Comparison of ENCODE assay signal across 12 mouse cellular contexts in the genomic region with DNA sequence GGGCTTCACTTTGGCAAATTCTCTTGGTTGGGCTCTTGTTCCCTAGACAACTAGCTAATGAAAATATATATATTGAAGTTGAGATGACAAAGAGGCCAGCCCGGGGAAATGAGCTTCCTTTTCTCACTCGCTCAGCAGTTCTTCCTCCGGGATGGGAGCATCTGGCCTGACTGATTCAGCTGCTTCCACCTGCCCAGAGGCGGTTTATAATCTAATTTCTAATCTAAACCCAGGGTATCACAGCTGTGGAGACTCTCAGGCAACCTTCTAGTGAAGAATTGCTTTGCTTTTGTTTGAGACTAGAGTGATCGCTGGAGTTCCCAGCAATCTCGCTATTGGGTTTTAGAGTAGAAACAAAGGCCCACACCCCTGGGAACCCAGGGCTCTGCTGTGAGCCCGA.
A peak's percentile ranks its signal among the peaks of the same experiment; 100 is the strongest.
DNase-seq lines count a peak whose midpoint lies in the region; ATAC-seq and TF ChIP-seq lines count a peak whose summit lies in the region.
"Had no signal": no experiment of that assay in that cellular context is flagged by ENCODE, and none has a peak within 500 bp of the region (broad histone marks: within the 10 kb centered on the region; RNA-seq: fewer than 3 reads in every experiment).

No protein-coding gene starts in this region.

- ATAC-seq in limb, embryonic 12.5 days (ENCODE audit: insufficient number of reproducible peaks, insufficient read depth, low FRiP score, low TSS enrichment, low read depth), result no peak
- no peak for ATAC-seq in hindbrain, postnatal 0 days
- ATAC-seq: CD4-positive, CD25-positive, alpha-beta regulatory T cell, adult 4 months; lung, postnatal 0 days had no signal

- H3K4me1 ChIP-seq in limb, embryonic 12.5 days (replicated peaks), result peaks cover 4% of the 10 kb centered on the region; the same call in 1 of the 2 replicates
- no peaks in the 10 kb centered on the region for H3K4me1 ChIP-seq in limb, embryonic 10.5 days
- peaks cover 4% of the 10 kb centered on the region; the same call in 1 of the 2 replicates for H3K4me1 ChIP-seq in embryonic facial prominence, embryonic 10.5 days
- no peaks in the 10 kb centered on the region for H3K4me1 ChIP-seq in hindbrain, postnatal 0 days (ENCODE audit: insufficient read depth, low read length)

- DNase-seq in limb, embryonic 10.5 days (ENCODE audit: low spot score), result no peak
- DNase-seq in embryonic facial prominence, embryonic 10.5 days (ENCODE audit: low spot score), result peak; percentile 49
- peak; percentile 33 for DNase-seq in hindbrain, postnatal 0 days (ENCODE audit: low spot score)
- DNase-seq in retina, postnatal 1 day, result peak; percentile 21
- DNase-seq in layer of hippocampus, adult 8-10 months (ENCODE audit: low spot score in 2 of 2), result no peak
- no peak for DNase-seq in lung, postnatal 36 days
- DNase-seq: heart, adult 11 months; kidney, adult 8-10 months had no signal

- H3K4me3 ChIP-seq in limb, embryonic 12.5 days (replicated peaks), result no peak overlapping the region
- no peak overlapping the region for H3K4me3 ChIP-seq in limb, embryonic 10.5 days
- no peak overlapping the region for H3K4me3 ChIP-seq in embryonic facial prominence, embryonic 10.5 days
- no peak overlapping the region for H3K4me3 ChIP-seq in hindbrain, postnatal 0 days (ENCODE audit: low read length)
- H3K4me3 ChIP-seq: limb, embryonic 13.5 days had no signal

- no peak for TF ChIP-seq CTCF in hindbrain, postnatal 0 days (IDR thresholded peaks at IDR 0.05; ENCODE audit: low read depth)

- H3K9ac ChIP-seq in limb, embryonic 12.5 days (replicated peaks), result no peak overlapping the region
- H3K9ac ChIP-seq in hindbrain, postnatal 0 days (replicated peaks; ENCODE audit: low read length), result no peak overlapping the region
- H3K9ac ChIP-seq: limb, embryonic 13.5 days had no signal

- no peak overlapping the region for H3K4me2 ChIP-seq in limb, embryonic 12.5 days
- H3K4me2 ChIP-seq in hindbrain, postnatal 0 days (ENCODE audit: low read depth, low read length), result no peak overlapping the region
- H3K4me2 ChIP-seq: limb, embryonic 13.5 days had no signal

- no peaks in the 10 kb centered on the region for H3K9me3 ChIP-seq in limb, embryonic 12.5 days
- H3K9me3 ChIP-seq in limb, embryonic 10.5 days (replicated peaks), result no peaks in the 10 kb centered on the region
- no peaks in the 10 kb centered on the region for H3K9me3 ChIP-seq in embryonic facial prominence, embryonic 10.5 days
- no peaks in the 10 kb centered on the region for H3K9me3 ChIP-seq in hindbrain, postnatal 0 days (ENCODE audit: low read length)
- H3K9me3 ChIP-seq: limb, embryonic 13.5 days had no signal

- H3K27ac ChIP-seq in limb, embryonic 12.5 days, result peak overlapping the region; percentile 56; the same call in 1 of the 2 replicates
- H3K27ac ChIP-seq in limb, embryonic 10.5 days, result no peak overlapping the region
- H3K27ac ChIP-seq in embryonic facial prominence, embryonic 10.5 days (replicated peaks), result no peak overlapping the region
- H3K27ac ChIP-seq in hindbrain, postnatal 0 days, result no peak overlapping the region
- H3K27ac ChIP-seq: limb, embryonic 13.5 days had no signal

- no peaks in the 10 kb centered on the region for H3K36me3 ChIP-seq in limb, embryonic 12.5 days
- H3K36me3 ChIP-seq in limb, embryonic 10.5 days, result no peaks in the 10 kb centered on the region
- no peaks in the 10 kb centered on the region for H3K36me3 ChIP-seq in embryonic facial prominence, embryonic 10.5 days (replicated peaks)
- no peaks in the 10 kb centered on the region for H3K36me3 ChIP-seq in hindbrain, postnatal 0 days (ENCODE audit: insufficient read depth, low read length)
- H3K36me3 ChIP-seq: limb, embryonic 13.5 days had no signal

- no peaks in the 10 kb centered on the region for H3K27me3 ChIP-seq in limb, embryonic 12.5 days
- H3K27me3 ChIP-seq in limb, embryonic 10.5 days (ENCODE audit: low read depth, poor library complexity, severe bottlenecking), result no peaks in the 10 kb centered on the region
- no peaks in the 10 kb centered on the region for H3K27me3 ChIP-seq in embryonic facial prominence, embryonic 10.5 days (replicated peaks; ENCODE audit: low read depth, poor library complexity, severe bottlenecking)
- no peaks in the 10 kb centered on the region for H3K27me3 ChIP-seq in hindbrain, postnatal 0 days (ENCODE audit: insufficient read depth, low read length)
- H3K27me3 ChIP-seq: limb, embryonic 13.5 days had no signal

- 64% methylated on average over 7 of the region's 7 CpGs for WGBS in limb, embryonic 12.5 days
- WGBS in limb, embryonic 10.5 days, result 76% methylated on average over 7 of the region's 7 CpGs
- WGBS in embryonic facial prominence, embryonic 10.5 days, result 43% methylated on average over 7 of the region's 7 CpGs
- WGBS in hindbrain, postnatal 0 days, result 14% methylated on average over 7 of the region's 7 CpGs

Comparison
In these comparisons a context has a peak if more than half of its experiments do, and no peak if none do; other contexts are left out.
1. DNase-seq: peak in embryonic facial prominence, embryonic 10.5 days (single experiment), hindbrain, postnatal 0 days (single experiment) and retina, postnatal 1 day (single experiment); none in limb, embryonic 10.5 days (single experiment), layer of hippocampus, adult 8-10 months (0 of 2) and lung, postnatal 36 days (single experiment).